Mouse (Mus musculus): ENCODE results near the gene Nanos1. TPM values are rescaled to one million over a fixed set of nuclear protein-coding genes. Genes with fewer than 3 reads are reported as not detected.

The Nanos1 gene
- polyA plus RNA-seq, 1 experiment: 1.3 TPM

DNA sequence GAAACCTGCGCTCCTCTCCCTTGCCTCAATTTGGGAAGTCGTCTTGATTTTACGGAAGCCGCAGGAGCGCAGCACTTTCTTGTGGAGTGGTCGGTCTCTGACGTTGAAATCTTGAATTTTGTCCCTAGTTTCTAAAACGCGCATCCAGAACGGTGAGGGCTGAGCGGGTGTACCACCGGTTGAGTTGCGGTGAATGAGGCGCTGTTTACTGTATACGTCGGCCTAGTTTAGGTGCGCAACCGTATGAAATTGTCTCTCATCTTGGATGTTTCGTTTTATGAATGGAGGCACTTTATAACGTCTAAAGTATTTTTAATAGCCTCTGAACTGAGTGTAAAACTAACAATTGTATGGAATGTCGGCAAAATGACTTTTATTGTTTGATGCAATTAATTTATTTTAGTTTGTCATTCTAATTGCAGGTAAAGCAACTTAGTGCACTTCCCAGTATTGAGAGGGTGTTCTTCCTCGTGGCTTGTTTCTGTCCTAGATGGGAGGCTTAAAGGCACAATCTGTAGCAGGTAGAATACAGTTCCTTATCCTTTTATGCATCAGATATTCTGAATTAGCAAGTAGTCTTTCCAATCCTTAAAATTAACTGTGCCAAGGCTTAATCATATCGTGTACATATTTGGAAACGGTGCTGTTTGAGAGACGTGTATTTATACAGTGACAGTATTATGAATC is 1.5 kb downstream of the Nanos1 start:
- WGBS: 8% methylated on average over 25 of the region's 25 CpGs
- Histone ChIP-seq H3K27me3 (ENCODE audit: control insufficient read depth, insufficient read depth, low read length) (peaks cover 2% of the 10 kb centered on the region; the same call in 1 of the 2 replicates), H3K4me1 (ENCODE audit: control insufficient read depth, insufficient read depth, insufficient read length) (peaks cover 6% of the 10 kb centered on the region), H3K4me3 (ENCODE audit: extremely low read depth, insufficient read depth, insufficient read length) (peak overlapping the region; percentile 69), H3K36me3 (ENCODE audit: control insufficient read depth, insufficient read depth, low read length) (peaks cover 9% of the 10 kb centered on the region), H3K27ac (ENCODE audit: insufficient read depth, low read length) (no peak overlapping the region)
- no peak for TF ChIP-seq CTCF (IDR thresholded peaks at IDR 0.05; ENCODE audit: extremely low read depth, insufficient read depth, insufficient read length, insufficient replicate concordance)
- no peak for TF ChIP-seq POLR2A (IDR thresholded peaks at IDR 0.05; ENCODE audit: low read depth, low read length)
- DNase-seq (ENCODE audit: low read depth in 1 of 2, low spot score in 2 of 2): peak in 1 of 2 experiments; percentile 3

DNA sequence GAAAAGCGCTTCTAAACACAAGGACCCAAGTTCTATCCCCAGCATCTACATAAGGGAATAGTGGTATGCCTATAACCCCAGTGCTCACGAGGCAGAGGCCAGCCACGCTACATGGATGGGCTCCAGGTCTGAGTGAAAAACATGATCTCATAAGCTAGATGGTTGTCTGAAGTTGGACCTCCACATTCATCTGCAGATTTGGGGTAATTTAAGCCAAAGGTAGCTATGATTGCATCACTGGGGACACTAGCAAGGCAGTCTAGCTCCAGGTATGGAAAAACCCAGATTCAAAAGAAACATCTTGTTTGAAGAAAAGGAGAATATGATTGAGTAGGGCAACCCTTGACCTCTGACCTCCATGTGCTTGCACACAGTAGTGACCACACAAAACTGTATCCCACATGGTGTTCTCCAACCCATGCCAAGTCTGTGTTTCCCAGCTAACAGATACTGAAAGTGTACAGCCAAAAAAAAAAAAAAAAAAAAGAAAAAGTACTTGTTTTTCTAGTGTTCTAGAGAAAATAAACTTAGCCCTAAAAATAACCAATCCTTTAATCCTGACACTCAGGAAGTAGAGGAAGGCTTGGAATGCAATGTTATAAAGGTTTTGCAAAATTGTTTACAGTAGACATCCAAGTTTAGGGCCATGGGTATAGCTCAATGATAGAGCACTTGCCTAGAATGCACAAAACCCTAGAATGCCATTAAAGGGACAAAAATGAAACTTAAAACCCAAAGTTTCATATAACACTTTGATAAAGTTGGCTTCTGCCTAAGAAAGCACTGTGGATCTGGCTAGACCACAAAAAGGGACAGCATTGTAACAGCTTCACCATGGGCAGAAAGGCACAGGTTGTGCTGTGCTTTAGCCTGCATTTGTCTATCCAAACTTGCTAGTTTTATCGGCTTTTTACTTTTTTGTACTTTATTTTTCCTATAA is 3.4 kb downstream of the Nanos1 start:
- peaks cover 24% of the 10 kb centered on the region for H3K36me3 ChIP-seq (ENCODE audit: control insufficient read depth, insufficient read depth, low read length)
- no peak for DNase-seq (ENCODE audit: low read depth in 1 of 2, low spot score in 2 of 2)
- peaks cover 6% of the 10 kb centered on the region for H3K4me1 ChIP-seq (ENCODE audit: control insufficient read depth, insufficient read depth, insufficient read length)
- H3K27me3 ChIP-seq (ENCODE audit: control insufficient read depth, insufficient read depth, low read length): peaks cover 2% of the 10 kb centered on the region; the same call in 1 of the 2 replicates
- TF ChIP-seq POLR2A (IDR thresholded peaks at IDR 0.05; ENCODE audit: low read depth, low read length): no peak
- TF ChIP-seq CTCF (IDR thresholded peaks at IDR 0.05; ENCODE audit: extremely low read depth, insufficient read depth, insufficient read length, insufficient replicate concordance): no peak
- 96% methylated on average over 4 of the region's 4 CpGs for WGBS
- no peak overlapping the region for H3K4me3 ChIP-seq (ENCODE audit: extremely low read depth, insufficient read depth, insufficient read length)
- H3K27ac ChIP-seq (ENCODE audit: insufficient read depth, low read length): no peak overlapping the region

DNA sequence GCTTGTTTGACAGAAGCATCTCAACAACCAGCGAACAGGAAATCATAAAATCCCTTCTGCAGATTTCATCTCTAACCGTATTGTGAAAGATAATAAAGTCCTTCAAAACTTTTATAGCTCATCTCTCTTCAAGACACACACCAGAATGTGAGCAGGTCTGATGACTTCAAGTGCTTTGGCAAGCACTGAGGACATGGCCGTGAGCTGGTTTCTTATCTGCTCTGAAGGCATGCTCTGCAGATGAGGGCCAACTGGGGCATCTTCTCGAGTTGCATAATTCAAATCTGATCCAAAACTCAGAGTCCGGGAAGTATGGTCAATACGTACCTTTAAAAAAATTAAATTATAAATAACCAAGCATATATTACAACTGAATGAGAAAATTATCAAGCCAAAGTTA is 17.6 kb downstream of the Nanos1 start:
- Histone ChIP-seq H3K4me1 (ENCODE audit: control insufficient read depth, insufficient read depth, insufficient read length) (no peaks in the 10 kb centered on the region), H3K4me3 (ENCODE audit: extremely low read depth, insufficient read depth, insufficient read length) (no peak overlapping the region), H3K27me3 (ENCODE audit: control insufficient read depth, insufficient read depth, low read length) (no peaks in the 10 kb centered on the region), H3K27ac (ENCODE audit: insufficient read depth, low read length) (no peak overlapping the region), H3K36me3 (ENCODE audit: control insufficient read depth, insufficient read depth, low read length) (peaks cover 42% of the 10 kb centered on the region)
- TF ChIP-seq CTCF (IDR thresholded peaks at IDR 0.05; ENCODE audit: extremely low read depth, insufficient read depth, insufficient read length, insufficient replicate concordance): no peak
- no peak for TF ChIP-seq POLR2A (IDR thresholded peaks at IDR 0.05; ENCODE audit: low read depth, low read length)
- no peak for DNase-seq (ENCODE audit: low read depth in 1 of 2, low spot score in 2 of 2)
- 88% methylated on average over 6 of the region's 6 CpGs for WGBS

- Histone ChIP-seq H3K4me1 (ENCODE audit: control insufficient read depth, insufficient read depth, insufficient read length) (peaks cover 4% of the 10 kb centered on the region; the same call in 1 of the 2 replicates), H3K4me3 (ENCODE audit: extremely low read depth, insufficient read depth, insufficient read length) (no peak overlapping the region), H3K27me3 (ENCODE audit: control insufficient read depth, insufficient read depth, low read length) (no peaks in the 10 kb centered on the region), H3K36me3 (ENCODE audit: control insufficient read depth, insufficient read depth, low read length) (peaks cover 14% of the 10 kb centered on the region), H3K27ac (ENCODE audit: insufficient read depth, low read length) (no peak overlapping the region)
- DNase-seq (ENCODE audit: low read depth in 1 of 2, low spot score in 2 of 2): no peak
- TF ChIP-seq POLR2A (IDR thresholded peaks at IDR 0.05; ENCODE audit: low read depth, low read length) (no peak), CTCF (IDR thresholded peaks at IDR 0.05; ENCODE audit: extremely low read depth, insufficient read depth, insufficient read length, insufficient replicate concordance) (no peak)
- WGBS: 86% methylated on average over 3 of the region's 3 CpGs
Measured at GRCm38 (mm10) chr19:60782034-60782433, 26.2 kb downstream of the Nanos1 start.

- no peak for TF ChIP-seq CTCF (IDR thresholded peaks at IDR 0.05; ENCODE audit: extremely low read depth, insufficient read depth, insufficient read length, insufficient replicate concordance)
- TF ChIP-seq POLR2A (IDR thresholded peaks at IDR 0.05; ENCODE audit: low read depth, low read length): no peak
- Histone ChIP-seq H3K4me3 (ENCODE audit: extremely low read depth, insufficient read depth, insufficient read length) (no peak overlapping the region), H3K27me3 (ENCODE audit: control insufficient read depth, insufficient read depth, low read length) (no peaks in the 10 kb centered on the region), H3K36me3 (ENCODE audit: control insufficient read depth, insufficient read depth, low read length) (peaks cover 6% of the 10 kb centered on the region; the same call in 1 of the 2 replicates), H3K27ac (ENCODE audit: insufficient read depth, low read length) (no peak overlapping the region), H3K4me1 (ENCODE audit: control insufficient read depth, insufficient read depth, insufficient read length) (peaks cover 6% of the 10 kb centered on the region; the same call in 1 of the 2 replicates)
- DNase-seq (ENCODE audit: low read depth in 1 of 2, low spot score in 2 of 2): no peak
- WGBS: 65% methylated on average over 1 of the region's 1 CpGs
Measured at GRCm38 (mm10) chr19:60784712-60785111, 28.9 kb downstream of the Nanos1 start.

- Histone ChIP-seq H3K36me3 (ENCODE audit: control insufficient read depth, insufficient read depth, low read length) (no peaks in the 10 kb centered on the region; the same call in 1 of the 2 replicates), H3K4me1 (ENCODE audit: control insufficient read depth, insufficient read depth, insufficient read length) (peaks cover 6% of the 10 kb centered on the region; the same call in 1 of the 2 replicates), H3K27me3 (ENCODE audit: control insufficient read depth, insufficient read depth, low read length) (no peaks in the 10 kb centered on the region), H3K27ac (ENCODE audit: insufficient read depth, low read length) (no peak overlapping the region), H3K4me3 (ENCODE audit: extremely low read depth, insufficient read depth, insufficient read length) (no peak overlapping the region)
- TF ChIP-seq POLR2A (IDR thresholded peaks at IDR 0.05; ENCODE audit: low read depth, low read length) (no peak), CTCF (IDR thresholded peaks at IDR 0.05; ENCODE audit: extremely low read depth, insufficient read depth, insufficient read length, insufficient replicate concordance) (no peak)
- WGBS: 12% methylated on average over 2 of the region's 2 CpGs
- DNase-seq (ENCODE audit: low read depth in 1 of 2, low spot score in 2 of 2): no peak
Measured at GRCm38 (mm10) chr19:60787465-60788150, 31.8 kb downstream of the Nanos1 start.

All from spleen, adult 2 months (tissue).